Mouse (Mus musculus) CH12.LX (cell line): Measurements from ENCODE around the gene Serpine2.

Experiments
- CTCF ChIP-seq, 2 experiments: IDR thresholded peaks in 1 of 2; conservative IDR thresholded peaks in 1 of 2; 2 replicates each; pipeline ENCODE4 v1.5.1; 2011 to 2012; ENCODE audit warnings: low read depth in 2 of 2, low read length in 2 of 2, improper control_type of control experiment in 1 of 2, inconsistent platforms in 1 of 2, mild to moderate bottlenecking in 1 of 2, moderate library complexity in 1 of 2
- EP300 ChIP-seq: IDR thresholded peaks from 2 replicates; pipeline ENCODE4 v1.6.1; 2011; ENCODE audit warnings: low read length, improper control_type of control experiment
- ETS1 ChIP-seq: conservative IDR thresholded peaks from 2 replicates; pipeline ENCODE4 v1.6.1; 2012; ENCODE audit warnings: low read depth, mild to moderate bottlenecking, inconsistent platforms, low read length, improper control_type of control experiment, moderate library complexity
- MAX ChIP-seq: IDR thresholded peaks from 2 replicates; pipeline ENCODE4 v1.6.1; 2011; ENCODE audit warnings: low read length, improper control_type of control experiment
- MEF2A ChIP-seq: IDR thresholded peaks from 2 replicates; pipeline ENCODE4 v1.6.1; 2014; ENCODE audit warnings: low read depth, mild to moderate bottlenecking, inconsistent platforms, low read length, improper control_type of control experiment, borderline replicate concordance
- NELFE ChIP-seq: IDR thresholded peaks from 2 replicates; pipeline ENCODE4 v1.6.1; 2011; ENCODE audit warnings: low read depth, low read length, improper control_type of control experiment
- NRF1 ChIP-seq: IDR thresholded peaks from 2 replicates; pipeline ENCODE4 v1.6.1; 2014; ENCODE audit warnings: low read depth, mild to moderate bottlenecking, inconsistent platforms, low read length, improper control_type of control experiment, moderate library complexity
- POLR2A ChIP-seq: IDR thresholded peaks from 2 replicates; pipeline ENCODE4 v1.6.1; 2011; ENCODE audit warnings: low read depth, mild to moderate bottlenecking, improper control_type of control experiment, low read length
- SMC3 ChIP-seq: IDR thresholded peaks from 2 replicates; pipeline ENCODE4 v1.6.1; 2011; ENCODE audit warnings: low read depth, low read length, improper control_type of control experiment
- USF1 ChIP-seq: IDR thresholded peaks from 2 replicates; pipeline ENCODE4 v1.6.1; 2014; ENCODE audit warnings: low read depth, mild to moderate bottlenecking, inconsistent platforms, low read length, improper control_type of control experiment
- USF2 ChIP-seq: conservative IDR thresholded peaks from 2 replicates; pipeline ENCODE4 v1.6.1; 2011; ENCODE audit warnings: low read depth, low read length, improper control_type of control experiment
- ZMIZ1 ChIP-seq: IDR thresholded peaks from 2 replicates; pipeline ENCODE4 v1.6.1; 2012; ENCODE audit warnings: low read depth, mild to moderate bottlenecking, inconsistent platforms, low read length, improper control_type of control experiment

DNA sequence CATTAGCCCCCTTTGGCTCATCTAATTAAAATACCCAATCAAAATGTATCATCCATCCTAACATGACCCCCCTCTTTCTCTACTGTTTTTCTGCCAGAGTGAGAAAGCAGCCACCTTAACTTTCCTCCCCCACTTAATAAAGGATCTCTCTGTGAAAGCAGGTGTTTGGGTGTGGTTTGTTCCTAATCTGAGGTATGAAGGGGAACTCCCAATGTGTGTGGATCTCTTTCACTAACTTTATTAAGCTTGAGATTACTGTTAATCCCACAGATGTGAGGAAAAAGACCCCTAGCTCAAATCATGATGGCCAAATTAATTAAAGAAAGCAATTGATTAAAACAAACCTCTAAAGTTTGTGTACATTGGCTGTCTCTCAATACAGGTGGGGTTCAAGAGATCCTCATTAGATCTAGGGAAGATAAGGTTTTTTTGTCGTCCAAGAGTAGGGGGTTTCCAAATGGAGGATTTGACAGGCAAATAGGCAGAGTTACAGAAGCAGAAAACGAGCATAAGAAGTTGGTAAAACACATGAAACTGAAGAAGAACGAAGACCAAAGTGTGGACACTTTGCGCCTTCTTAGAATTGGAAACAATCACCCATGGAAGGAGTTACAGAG, 86.7 kb downstream of the Serpine2 start:
- TF ChIP-seq MEF2A = peak; percentile 72
- peak; percentile 79 for TF ChIP-seq EP300
- TF ChIP-seq MAX = no peak
- no peak for TF ChIP-seq SMC3
- peak; percentile 58 for TF ChIP-seq ETS1
- no peak for TF ChIP-seq USF1
- peak; percentile 34; the same call in 1 of the 2 replicates for TF ChIP-seq NELFE
- no peak for TF ChIP-seq POLR2A
- no peak for TF ChIP-seq USF2
- no peak for TF ChIP-seq CTCF (conservative IDR thresholded peaks at IDR 0.05 in 1 of 2, IDR thresholded peaks at IDR 0.05 in 1 of 2; ENCODE audit: low read depth in 2 of 2, low read length in 2 of 2)
- no peak for TF ChIP-seq NRF1
- TF ChIP-seq ZMIZ1 = no peak
